Mouse (Mus musculus) embryonic fibroblast, embryonic 13.5 days (primary cell): Measurements from ENCODE around the gene Iars2. TPM values are rescaled to one million over a fixed set of nuclear protein-coding genes. Genes with fewer than 3 reads are reported as not detected.
A peak's percentile ranks its signal among the peaks of the same experiment; 100 is the strongest.

Experiments
- H3K27ac ChIP-seq: 2 replicates; pipeline ENCODE4 v1.5.1; 2012; ENCODE audit warnings: low read length, control low read depth, inconsistent platforms; ENCODE audit not compliant: insufficient read depth
- H3K4me1 ChIP-seq: 2 replicates; pipeline ENCODE4 v1.6.1; 2011; ENCODE audit warnings: low read length; ENCODE audit not compliant: control insufficient read depth, insufficient read depth
- H3K4me3 ChIP-seq: 2 replicates; pipeline ENCODE4 v1.5.1; 2011; ENCODE audit warnings: mild to moderate bottlenecking, control low read depth, low read length; ENCODE audit not compliant: insufficient read depth
- CTCF ChIP-seq: IDR thresholded peaks from 2 replicates; pipeline ENCODE4 v1.5.1; 2011; ENCODE audit warnings: mild to moderate bottlenecking, control low read depth, low read length, moderate library complexity, borderline replicate concordance; ENCODE audit not compliant: insufficient read depth
- POLR2A ChIP-seq: IDR thresholded peaks from 2 replicates; pipeline ENCODE4 v1.6.1; 2011; ENCODE audit warnings: low read depth, mild to moderate bottlenecking, control low read depth, low read length, moderate library complexity
- polyA plus RNA-seq: library from polyadenylated mRNA; stranded (reverse); fragments of >200 nt; gene quantifications from 2 replicates; pipeline ENCODE4 v1.2.4, GENCODE M21; 2011; ENCODE audit warnings: low read depth; ENCODE audit not compliant: missing spikeins, insufficient read length

The Iars2 gene
- polyA plus RNA-seq, 1 experiment = 42.9 TPM

DNA sequence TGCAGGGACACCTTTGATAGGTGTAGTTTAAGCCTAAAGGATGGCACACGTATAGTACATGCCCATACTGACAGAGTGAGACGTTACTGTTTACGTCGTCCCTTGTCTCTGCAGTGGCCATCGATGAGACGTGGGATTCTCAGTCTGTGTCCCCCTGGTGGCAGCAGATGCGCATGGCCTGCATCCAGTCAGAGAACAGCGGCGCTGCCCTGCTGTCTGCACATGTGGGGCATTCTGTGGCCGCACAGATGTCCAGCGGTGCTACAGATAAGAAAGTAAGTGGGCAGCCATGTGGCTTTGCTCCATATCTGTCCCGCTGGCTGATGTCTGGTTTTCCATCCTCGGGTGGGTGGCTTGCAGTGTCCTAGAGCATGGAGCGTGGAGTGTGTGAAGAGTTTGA lies 66.6 kb downstream of the Iars2 start:
- peak; percentile 84 for TF ChIP-seq CTCF
- TF ChIP-seq POLR2A = no peak
- H3K4me1 ChIP-seq = no peaks in the 10 kb centered on the region
- no peak overlapping the region for H3K4me3 ChIP-seq
- H3K27ac ChIP-seq = no peak overlapping the region

DNA sequence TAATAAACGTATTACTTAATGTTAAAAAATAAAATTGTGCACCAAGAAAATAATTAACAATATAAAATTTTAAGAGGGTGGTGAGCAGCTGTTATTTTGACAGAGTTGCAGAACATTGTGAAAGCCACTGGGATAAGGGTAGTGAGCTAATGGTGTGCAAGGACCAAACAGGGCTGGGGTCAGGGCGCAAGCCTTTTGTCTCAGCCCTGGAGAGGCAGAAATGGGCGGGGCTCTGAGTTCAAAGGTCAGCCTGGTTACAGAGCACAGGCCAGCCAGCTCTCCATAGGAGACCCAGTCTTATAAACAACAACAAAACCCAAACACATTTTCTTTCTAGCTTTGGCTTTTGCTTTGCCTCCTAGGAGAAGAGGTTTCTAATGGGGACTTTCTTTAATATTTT lies 72.4 kb downstream of the Iars2 start:
- H3K4me3 ChIP-seq = no peak overlapping the region
- no peaks in the 10 kb centered on the region for H3K4me1 ChIP-seq
- no peak overlapping the region for H3K27ac ChIP-seq
- TF ChIP-seq CTCF = no peak
- no peak for TF ChIP-seq POLR2A

DNA sequence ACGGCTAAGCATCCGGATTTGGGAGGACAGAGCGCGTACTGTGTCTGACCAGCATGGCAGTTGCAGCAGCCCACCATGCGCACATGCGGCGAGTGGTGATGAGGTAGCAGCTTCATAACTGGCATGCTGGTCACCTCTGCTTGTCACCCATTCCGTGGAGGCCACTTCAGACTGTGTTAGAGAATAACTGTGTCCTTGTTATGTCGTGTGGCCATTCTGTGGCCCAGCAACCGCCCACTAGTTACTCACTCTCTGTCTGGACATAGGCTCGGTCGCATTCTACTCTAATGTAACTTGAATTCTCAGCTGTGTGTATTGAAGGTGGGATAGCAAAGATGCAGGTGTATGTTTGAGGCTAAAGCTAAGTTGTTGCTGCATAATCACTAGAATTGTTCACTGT lies 73.9 kb downstream of the Iars2 start:
- Histone ChIP-seq H3K27ac (no peak overlapping the region), H3K4me1 (no peaks in the 10 kb centered on the region), H3K4me3 (no peak overlapping the region)
- TF ChIP-seq CTCF = no peak
- TF ChIP-seq POLR2A = no peak

DNA sequence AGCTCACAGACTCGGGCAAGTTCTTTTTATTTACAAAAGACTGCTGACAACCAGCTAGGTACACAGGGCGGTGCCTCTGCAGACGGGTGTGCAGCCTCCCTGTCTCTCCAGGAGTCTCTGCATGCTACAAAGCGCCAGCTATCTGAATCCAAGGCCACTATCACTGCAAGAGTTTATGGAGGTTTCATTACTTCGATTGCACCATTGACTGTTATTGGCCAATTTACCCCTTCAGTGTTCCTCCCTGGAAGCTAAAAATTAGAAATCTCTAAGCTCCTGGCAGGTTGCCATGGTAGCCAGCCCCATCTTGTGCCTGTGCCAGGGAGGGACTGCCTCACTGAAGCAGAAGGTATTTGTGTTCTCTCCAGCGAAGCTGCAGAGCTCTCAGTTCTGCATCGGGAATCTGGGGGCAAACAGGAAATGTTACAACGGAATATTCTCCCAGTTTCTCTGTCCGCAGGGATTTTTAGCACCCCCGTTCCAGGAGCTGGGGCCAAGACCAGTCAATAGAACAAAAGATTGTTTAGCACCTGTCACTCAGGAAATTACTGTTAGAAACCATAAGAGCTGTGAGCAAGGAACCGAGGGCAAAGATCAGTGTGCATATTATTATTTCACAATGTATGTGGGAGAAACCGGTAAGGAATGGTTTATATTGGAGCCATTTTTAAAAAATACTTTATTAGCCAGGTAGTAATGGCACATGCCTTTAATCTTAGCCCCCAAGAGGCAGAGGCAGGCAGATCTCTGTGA lies 75.9 kb downstream of the Iars2 start:
- H3K4me1 ChIP-seq = no peaks in the 10 kb centered on the region
- no peak overlapping the region for H3K4me3 ChIP-seq
- H3K27ac ChIP-seq = no peak overlapping the region
- TF ChIP-seq CTCF (no peak), POLR2A (no peak)

DNA sequence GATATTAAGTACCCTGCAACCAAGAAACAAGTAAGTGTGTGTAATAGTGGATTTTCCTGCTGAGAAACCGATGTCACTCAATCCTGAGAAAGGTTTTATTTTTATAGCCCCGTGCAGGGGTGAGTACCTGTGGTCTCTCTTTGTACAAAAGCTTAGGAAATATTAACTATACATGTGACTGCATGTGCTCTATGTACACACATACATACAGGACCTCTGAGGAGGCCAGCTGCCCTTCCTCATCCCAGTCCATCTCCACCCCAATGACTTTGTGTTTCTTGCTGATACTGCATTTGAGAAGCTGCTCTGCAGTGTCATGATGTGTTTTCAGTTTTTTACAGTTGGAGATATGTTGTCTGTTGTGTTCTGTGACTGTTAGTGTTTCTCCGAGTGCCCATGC lies 76.8 kb downstream of the Iars2 start:
- Histone ChIP-seq H3K4me1 (no peaks in the 10 kb centered on the region), H3K27ac (no peak overlapping the region), H3K4me3 (no peak overlapping the region)
- no peak for TF ChIP-seq CTCF
- TF ChIP-seq POLR2A = no peak

DNA sequence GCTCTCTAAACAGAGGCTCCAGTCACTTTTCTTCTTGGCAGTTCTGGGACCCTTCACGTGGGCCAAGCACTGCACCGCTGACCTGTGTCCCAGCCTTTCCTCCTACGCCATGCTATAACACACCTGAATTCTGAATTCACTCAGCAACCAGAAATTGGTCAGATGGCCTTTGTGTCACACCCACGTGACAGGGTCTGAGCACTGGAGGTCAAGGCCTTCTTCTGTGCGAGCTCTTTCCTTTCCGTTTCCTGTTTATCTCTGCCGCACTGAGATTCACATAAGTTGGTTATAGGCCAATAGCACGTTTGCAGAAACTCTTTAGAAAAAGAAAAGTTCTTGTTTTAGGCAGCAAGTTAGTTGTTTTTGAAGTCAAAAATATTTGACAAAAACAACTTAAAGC lies 80.5 kb downstream of the Iars2 start:
- no peaks in the 10 kb centered on the region for H3K4me1 ChIP-seq
- H3K27ac ChIP-seq = no peak overlapping the region
- no peak for TF ChIP-seq POLR2A
- TF ChIP-seq CTCF = no peak
- H3K4me3 ChIP-seq = no peak overlapping the region

DNA sequence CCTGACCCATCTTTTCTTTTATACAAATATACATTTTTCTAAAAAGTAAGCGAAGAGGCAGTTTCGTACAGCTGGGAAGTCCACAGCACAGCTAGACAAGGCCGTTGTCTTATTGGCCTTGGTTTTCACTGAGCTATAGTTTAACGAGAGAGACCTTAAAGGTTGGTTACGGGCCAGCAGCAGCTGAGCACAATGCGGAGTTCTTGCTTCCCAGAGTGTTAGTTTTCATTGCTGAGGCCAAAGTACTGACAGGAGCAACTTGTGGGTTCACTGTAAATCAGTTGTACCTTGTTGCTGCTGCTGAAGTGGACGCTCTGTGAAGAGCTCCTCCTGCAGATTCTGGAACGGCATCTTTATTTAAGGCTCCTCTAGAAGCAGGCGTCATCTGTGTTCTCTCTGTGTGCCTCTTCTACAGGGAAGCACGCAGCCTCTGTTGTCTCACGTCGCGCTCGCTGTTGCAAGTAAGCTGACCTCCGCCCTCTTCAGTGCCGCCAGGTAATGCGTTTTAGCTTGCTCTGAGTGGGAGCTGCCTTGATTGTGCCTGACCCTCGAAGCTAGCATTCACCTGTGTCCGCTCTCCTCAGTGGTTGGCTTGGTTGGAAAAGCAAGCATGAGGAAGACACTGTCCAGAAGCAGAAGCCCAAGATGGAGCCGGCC lies 81.6 kb downstream of the Iars2 start:
- Histone ChIP-seq H3K4me1 (no peaks in the 10 kb centered on the region), H3K27ac (no peak overlapping the region), H3K4me3 (no peak overlapping the region)
- no peak for TF ChIP-seq CTCF
- TF ChIP-seq POLR2A = no peak

DNA sequence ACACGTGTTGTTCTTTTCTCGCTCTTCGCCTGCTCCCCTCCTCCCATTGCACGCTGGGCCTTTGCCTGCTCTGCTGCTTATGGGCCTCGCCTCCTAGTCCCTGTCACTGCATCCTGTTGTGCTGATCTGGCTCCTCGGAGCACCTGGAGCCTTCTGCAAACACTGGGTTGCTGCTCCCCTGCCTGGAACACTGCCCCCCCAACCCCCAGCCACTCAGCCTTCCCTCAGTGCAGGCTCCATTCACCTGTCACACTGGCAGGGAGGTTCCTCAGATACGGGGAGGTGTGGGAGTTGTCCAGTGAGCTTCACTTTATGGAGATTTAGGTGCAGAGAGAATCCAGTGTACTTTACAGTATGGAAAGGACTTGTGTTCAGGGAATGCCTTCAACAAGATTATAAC lies 83.7 kb downstream of the Iars2 start:
- H3K4me3 ChIP-seq = no peak overlapping the region
- H3K27ac ChIP-seq = no peak overlapping the region
- TF ChIP-seq POLR2A = no peak
- TF ChIP-seq CTCF = no peak
- no peaks in the 10 kb centered on the region for H3K4me1 ChIP-seq

DNA sequence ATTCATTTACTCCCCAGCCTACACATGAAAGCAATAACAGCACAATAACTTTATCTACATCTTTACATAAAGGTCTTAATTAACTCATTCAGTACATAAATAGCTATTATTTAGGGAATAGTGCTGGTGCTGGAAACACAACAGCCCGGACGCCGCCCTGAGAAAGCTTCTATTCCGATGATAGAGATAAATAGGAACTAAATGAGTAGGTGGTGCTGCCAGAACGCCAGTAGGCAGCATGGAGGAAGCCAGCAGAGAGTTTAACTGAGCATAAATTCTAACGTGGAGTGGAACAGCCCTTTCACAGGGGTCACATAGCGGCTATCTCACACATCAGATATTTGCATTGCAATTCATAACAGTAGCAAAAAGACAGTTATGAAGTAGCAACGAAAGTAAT lies 86.2 kb downstream of the Iars2 start:
- TF ChIP-seq POLR2A (no peak), CTCF (no peak)
- Histone ChIP-seq H3K4me3 (no peak overlapping the region), H3K4me1 (no peaks in the 10 kb centered on the region), H3K27ac (no peak overlapping the region)

DNA sequence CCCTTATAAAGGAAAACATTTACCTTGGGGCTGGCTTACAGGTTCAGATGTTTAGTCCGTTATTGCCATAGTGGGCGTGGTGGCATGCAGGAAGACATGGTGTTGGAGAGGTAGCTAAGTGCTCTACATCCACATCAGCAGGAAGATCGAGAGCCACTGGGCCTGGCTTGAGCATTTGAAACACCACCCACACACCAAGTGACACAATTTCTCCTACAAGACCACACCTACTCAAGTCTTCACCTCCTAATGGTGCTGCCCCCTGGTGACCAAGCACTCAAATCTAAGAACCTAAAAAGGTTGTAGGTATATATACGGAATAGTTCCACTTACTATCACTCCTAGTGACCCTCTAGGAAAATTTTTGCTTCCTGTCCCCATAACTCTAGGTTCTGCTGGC lies 92.7 kb downstream of the Iars2 start:
- Histone ChIP-seq H3K4me1 (no peaks in the 10 kb centered on the region), H3K27ac (no peak overlapping the region), H3K4me3 (no peak overlapping the region)
- TF ChIP-seq POLR2A (no peak), CTCF (no peak)

DNA sequence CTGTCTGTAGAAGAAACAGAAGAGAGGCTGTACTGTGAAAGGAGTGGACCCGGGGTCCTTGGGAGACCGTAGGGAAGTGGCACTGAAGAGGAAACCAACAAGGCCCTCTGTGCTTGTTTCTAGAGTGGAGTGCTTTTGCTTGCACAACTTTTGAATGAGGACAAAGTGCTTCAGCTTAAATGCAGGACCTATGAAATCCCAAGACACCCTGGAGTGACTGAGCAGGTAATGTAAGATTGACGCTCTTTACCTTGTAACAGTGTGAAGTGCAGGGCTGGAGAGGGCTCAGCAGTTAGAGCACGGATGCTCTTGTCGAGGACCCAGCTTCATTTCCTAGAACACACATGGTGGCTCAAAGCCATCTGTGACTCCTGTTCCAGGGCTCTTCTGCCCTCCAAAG lies 93.4 kb downstream of the Iars2 start:
- no peak overlapping the region for H3K4me3 ChIP-seq
- H3K4me1 ChIP-seq = no peaks in the 10 kb centered on the region
- no peak overlapping the region for H3K27ac ChIP-seq
- no peak for TF ChIP-seq CTCF
- TF ChIP-seq POLR2A = no peak

Other genes starting within 250 kb of the Iars2 start
- gene Rab3gap2, start 125.3 kb downstream of the Iars2 start, polyA plus RNA-seq = 42.4 and 49.5 TPM in 2 replicates
- gene Bpnt1, start 2.8 kb upstream of the Iars2 start, polyA plus RNA-seq = 23.2 and 30.1 TPM in 2 replicates
- gene Eprs, start 33.6 kb upstream of the Iars2 start, polyA plus RNA-seq = 223 and 275 TPM in 2 replicates
- gene Slc30a10, start 125.5 kb upstream of the Iars2 start, polyA plus RNA-seq = not detected in 2 replicates